Mouse (Mus musculus) spleen, postnatal 14 days (tissue): ENCODE measurements around the gene Aen.
A peak's percentile ranks its signal among the peaks of the same experiment; 100 is the strongest.

Source experiments
- DNase-seq, 2 experiments: peaks; one replicate each; pipeline ENCODE4 v3.0.0; 2021 to 2022; ENCODE audit warnings: low spot score in 2 of 2

Gene Aen

DNA sequence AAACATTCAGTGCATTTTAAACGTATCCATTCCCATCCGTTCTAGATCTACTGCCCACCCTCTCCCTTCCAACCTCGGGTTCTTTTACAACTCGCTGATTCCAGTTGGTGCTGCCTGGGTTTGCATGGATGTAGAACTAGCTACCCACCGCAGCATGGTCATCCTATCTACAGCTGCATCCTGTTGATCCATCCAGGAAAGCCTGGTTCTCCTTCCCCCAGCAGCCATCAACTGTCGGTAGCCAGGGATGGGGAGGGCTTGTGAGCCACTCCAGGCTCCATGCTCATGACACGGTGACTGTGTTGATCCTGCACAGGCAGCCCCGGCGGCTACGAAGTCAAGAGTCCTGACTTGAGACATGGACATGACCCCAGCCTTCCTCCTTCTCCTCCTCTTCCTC, 1.7 kb upstream of the Aen start:
- DNase-seq: no peak

DNA sequence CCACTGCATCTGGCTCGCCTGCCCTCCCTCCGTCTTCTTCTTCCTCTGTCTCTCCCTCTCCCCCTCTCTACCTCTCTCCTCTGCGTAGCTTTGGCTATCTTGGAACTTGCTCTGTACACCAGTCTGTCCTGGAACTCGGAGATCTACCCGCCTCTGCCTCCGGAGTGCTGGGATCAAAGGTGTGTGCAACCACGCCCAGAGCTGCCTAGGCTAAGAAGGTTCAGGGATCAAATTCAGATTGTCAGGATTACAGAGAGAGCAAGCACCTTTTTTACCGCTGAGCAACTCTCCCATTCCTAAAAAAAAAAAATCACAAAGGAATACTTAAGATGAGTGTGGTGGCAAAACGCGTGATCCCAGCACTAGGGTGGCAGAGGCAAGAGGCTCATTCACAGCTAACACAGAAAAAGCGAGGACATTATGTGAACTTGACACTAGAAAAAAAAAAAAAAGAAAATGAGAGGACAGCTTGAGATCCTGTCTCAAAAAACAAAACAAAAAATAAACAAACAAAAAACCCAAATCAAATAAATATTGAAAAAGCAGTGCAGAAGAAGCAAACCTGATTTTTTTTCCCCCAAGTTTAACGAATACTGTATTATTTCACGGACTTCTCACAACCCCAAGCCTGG, 517 bp upstream of the Aen start:
- no peak for DNase-seq

DNA sequence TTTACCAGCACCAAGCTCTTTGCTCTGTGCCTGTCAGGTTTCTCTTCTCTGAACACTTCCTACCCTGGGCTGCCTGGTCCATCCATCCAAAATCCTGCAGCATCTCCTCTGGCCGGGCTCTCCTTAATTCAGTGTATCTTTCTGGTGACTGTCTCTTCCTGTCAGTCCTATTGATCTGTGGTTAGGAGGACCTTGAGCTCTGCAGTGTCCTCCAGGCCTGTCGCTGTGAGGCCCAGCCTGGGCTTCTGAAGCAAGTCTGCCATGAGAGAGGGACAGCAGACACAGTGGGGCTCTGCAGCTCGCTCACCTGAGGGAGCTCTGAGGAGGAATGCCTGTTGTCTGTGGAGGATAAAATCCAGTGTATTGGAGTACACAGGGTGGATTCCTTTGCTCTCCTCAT, 1.9 kb downstream of the Aen start:
- no peak for DNase-seq

DNA sequence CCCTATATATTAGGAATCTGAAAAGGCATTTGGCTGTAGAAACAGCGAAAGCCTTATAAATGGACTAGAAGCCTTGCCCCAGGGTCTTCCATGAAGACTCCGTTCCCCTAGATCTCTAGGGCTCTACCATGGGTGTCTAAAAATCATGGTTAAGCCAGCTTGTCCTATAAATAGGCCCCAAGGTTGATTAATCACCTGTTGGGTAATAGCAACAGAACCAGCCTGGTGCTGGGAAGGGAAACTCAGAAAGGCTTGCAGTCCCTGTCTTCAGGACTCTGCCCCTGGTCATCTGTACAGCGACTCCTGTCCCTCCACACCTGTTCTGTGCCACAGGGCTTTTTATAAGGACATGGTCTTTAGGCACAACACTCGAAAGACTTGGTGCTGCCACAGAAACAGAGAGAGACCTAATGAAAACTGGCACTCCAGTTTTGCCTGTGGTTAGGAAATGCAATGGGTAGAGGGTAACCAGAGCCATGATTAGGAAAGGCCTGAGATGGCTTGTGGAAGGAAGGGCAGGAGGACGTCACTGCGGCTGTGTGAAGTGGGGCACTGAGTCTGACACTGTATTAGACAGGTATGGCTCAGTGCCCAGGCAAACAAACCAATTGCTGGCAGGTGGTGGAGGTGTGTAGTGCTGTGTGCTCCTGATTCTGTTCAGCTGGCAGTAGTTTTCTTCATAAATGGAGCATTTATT, 7.7 kb downstream of the Aen start:
- no peak for DNase-seq

DNA sequence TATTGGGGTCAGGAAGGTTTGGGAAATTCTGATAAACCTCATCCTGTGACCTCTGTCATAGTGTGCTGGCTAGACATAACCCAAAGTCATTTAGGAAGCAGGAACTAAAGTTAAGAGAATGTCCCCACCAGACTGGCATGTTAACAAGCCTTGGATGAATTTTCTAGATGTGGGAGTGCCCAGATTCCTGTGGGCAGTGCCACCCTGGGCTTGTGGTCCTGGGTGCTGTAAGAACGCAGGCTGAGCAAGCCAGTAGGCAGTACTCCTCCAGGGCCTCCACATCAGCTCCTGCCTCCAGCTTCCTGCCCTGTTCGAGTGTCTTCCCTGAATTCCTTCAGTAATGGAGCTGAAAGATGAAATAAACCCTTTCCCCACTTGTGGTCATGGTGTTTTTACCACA, 8.5 kb downstream of the Aen start:
- DNase-seq: no peak

DNA sequence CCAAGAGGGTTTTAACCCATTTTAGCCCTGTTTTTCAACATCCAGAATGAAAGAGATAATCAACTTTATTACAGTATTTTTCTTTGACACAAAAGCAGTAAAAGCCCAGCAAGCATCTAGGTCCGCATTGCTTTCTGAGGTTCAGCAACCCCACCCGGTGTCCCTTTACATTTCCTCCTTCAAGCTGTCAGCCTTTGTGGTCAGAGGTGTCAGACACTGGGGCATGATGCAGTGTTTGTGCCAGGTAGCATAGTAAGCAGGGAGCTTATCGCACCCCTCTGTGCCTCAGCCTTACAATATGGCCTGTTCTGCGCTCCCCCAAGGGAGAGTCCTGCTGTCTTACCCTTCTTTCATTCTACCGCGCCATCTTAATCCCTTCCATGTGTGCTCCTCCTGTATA, 13.4 kb downstream of the Aen start:
- no peak for DNase-seq

DNA sequence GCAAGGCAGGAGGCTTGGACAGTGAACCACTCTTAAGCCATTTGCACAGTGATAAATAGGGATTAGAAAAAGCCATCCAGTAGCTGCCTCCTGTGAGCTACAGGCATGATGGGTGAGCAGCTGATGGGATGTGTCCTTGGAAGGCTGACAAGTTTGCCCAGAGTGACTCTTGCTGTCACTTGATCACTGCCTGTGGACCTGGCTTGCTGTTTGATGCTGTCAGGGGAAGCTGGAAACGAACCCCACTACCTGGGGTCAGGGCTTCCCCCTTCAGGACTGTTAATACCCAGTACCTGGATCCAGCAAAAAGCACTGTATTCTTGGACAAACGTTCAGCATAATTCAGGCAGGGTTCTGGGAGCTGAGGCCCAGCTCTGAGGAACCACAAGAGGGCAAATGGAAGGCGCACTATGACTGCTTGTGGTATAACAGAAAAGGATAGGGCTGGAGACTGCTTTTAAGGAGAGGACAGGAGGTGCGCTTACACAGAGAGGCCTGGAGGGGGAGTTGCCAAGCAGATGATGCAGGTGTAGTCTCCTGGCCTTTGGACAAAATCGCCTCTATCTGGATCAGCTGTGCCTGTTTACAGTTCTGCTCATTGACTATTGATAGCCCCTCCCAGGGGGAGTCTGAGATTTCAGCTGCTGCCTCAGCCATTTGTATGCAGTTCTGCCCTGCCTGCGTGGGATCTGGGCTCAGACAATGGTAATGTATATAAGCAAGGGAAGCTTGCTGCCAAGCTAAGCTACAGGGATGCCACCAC, 14.9 kb downstream of the Aen start:
- no peak for DNase-seq

DNA sequence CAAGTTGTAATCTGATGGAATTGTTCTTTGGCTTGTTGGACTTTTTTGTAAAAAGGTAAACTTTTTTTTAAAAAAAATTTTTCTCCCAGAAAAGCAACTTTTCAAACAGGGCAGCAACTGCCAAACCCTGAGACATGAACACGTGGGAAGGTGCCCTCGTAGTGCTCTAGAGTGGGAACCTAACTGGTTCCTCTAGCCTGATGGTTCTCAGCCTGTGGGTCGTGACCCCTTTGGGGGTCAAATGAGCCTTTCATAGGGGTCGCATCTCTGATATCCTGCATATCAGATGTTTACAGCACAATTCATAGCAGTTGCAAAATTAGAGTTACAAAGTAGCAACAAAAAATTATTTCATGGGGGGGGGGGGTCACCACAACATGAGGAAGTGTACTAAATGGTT, 15.6 kb downstream of the Aen start:
- DNase-seq: no peak

DNA sequence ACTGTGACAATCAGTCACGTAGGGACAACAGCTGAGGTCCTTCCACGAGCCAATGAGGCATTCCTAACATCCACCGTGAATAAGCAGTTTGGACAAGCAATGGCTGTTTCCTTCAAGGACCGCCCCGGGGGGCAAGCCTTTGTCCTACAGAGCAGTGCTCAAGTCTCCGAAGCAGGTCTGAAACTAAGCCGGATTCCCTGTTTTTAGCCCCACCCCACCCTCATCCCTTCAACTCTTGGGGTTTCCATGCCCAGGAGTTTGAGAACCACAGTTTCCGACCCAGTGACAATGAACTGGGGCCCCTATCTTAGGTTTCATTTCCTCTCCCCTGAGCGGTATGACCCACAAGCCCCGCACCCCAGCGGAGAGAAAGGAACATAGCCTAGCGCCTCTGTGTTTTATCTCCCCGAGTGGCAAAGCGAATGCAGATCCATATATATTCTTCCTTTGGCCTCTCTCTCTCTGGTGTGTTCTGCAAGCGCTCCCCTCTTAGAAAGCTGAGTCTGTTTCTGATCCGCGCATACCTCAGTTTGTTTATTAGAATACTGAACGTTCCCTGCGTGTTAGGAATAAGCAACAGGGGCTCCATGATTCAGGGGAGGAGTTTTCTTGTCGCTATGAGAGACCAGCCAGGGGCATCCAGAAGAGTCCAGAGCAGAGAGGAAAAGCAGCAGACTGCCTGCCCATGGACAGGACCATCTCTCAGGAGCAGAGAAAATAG, 16.8 kb downstream of the Aen start:
- peak; percentile 22 to 43 for DNase-seq

DNA sequence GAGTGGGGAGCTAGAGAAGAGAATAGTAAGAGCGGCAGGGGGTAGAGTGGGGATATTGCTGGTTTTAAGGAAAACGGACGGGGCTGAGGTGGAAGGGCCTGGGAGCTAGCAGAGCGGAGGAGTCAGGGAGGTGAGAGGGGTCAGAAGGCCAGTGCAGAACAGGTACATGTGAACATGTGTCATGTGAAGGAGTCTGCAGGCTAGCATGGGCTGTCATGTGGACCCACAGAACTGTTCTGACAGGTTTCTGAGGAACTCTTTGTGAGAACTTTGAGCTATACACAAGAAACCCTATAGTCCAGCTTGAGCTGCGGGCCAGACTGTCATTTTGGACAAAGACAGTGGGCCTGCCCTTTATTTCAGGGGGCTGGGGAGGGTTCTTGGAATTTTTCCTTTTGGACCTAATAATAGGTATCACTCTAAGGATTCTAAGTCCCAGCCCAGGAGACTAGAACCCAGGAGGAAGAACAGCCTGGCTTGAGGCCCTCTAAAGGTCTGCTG, 17.4 kb downstream of the Aen start, which contains the start of gene Isg20:
TSS of gene Isg20 (plus strand) at position 451 of the 501 bp plus-strand sequence.
- DNase-seq: no peak

DNA sequence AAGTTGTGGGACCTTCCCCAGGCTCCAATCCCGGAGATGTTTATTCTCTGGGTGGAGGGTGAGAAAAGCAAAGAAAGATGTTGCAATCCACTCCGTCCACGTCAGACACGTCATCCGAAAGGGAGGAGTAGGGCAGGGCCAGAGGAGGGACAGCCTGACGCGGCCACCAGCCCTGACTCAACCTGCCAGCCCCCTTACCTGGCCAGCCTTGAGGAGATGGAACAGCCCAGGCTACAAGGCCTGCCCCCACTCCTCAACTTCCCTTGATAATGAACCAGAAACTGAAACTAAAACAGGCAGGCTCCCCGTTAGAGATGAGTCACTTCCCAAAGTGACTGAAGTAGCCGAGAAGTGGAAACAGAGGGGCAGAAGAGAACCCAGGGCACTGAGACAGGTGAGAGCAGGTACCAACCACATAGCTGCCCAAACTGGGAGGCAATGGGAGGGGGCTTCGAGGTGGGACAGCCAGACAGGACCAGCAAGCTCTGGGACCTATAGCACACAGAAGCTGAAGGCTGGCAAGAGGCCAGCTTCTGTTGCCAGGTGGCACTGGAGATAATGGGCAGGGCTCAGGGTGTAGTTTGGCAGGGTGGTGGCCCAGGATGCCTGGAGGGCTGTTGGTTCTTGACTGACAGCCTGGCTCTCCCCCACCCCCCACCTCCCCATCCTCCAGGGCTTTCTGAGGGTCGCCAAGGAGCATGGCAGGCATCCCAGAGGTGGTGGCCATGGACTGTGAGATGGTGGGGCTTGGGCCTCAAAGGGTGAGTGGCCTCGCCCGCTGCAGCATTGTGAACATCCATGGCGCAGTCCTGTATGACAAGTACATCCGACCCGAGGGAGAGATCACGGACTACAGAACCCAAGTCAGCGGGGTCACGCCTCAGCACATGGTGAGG, 18.2 kb downstream of the Aen start:
- peak; percentile 76 to 77 for DNase-seq

DNA sequence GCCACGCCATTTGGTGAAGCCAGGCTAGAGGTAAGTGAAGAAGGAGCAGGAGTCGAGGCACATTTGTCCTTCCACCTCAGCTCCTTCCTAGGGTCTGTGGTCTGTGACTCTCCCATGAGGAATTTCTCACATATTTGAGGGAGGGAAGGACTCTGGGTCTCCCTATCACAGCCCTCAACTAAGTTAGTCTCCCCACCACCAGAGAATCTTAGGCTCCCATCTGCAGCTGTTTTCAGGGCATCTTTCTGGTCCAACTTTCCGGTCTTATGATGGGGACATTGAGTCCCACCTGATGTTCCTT, 18.8 kb downstream of the Aen start:
- no peak for DNase-seq

DNA sequence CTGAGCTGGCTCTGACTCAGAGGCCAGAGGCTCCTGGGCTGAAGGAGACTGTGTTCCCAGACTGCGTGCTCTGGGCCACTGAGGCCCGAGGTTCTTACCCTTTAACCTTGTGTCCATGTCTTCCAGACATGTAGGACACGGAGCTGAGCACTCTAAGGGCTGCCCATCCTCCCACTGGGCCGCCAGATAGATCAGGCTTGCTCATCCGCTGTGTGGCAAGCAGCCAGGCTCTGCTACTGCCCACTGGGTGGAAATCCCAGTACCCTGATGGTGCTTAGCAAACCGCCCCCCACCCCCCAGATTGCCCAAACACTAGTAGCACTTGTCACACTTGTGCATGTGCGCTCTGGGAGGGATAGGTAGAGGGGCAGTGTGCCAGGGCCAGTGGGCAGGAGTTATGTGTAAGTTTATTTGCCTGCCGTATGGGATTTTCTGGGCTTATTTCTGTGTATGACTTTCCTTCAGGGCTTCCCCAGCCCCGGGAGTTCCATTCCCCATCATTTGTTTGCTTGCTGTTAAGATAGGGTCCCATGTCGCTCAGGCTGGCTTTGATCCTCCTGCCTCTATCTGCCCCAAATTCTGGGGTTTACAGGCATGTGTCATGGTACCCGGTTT, 19.3 kb downstream of the Aen start:
- DNase-seq: peak; percentile 48 to 57

DNA sequence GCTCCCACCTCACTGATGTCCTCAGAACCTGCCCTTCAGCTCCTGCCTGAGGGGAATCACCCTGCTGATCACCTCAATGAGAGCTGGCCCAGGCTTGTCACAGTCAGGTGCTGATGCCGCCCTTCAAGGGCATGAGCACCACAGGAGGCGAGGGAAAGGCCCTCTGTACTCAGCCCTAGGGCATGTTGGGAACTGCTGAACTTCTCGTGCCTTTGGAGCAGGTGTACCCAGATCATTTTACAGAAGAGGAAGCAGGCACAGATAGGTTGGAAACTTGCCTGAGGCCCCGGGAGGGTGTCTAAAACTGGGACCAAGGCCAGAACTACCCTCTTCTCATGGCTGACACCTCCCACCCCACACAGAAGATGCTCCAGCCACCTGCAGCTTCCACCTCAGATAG, 23.0 kb downstream of the Aen start:
- no peak for DNase-seq

DNA sequence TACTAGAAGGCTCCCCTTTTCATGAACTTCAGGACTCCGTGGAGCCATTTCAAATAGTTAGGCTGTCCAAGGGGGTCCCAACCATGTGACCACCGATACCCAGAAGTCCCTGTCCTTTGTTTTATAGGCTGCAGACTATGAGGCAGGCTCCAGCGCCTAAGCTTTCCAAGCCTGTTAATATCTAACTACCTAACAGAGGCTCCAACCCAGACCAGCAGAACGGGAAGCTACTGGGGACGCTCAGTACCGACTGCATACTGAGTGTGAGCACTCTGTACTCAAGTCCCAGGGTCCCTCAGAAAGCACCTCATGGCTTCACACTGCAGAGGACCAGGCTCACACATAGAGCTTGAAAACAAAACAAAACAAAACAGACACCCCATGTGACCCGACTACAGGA, 26.9 kb downstream of the Aen start:
- DNase-seq: no peak

DNA sequence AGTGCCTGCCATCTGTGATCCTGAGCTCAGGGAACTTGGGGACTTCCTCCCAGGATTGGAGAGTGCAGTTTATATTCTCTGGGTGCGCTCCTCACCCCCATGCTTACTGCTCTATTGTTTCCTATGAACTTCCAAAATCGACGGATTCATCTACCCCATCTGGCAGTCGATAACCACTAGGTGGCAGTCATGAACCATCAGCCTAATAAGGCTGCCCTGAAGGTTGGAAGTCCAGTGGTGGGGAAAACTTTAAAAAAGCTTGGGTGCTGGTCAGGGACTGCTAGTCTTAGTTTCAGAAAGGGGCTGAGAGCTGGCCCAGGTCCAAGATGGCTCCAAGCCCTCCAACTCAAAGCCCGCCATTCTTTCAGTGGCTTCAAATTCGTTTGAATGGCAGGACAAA, 28.6 kb downstream of the Aen start:
- DNase-seq: peak; percentile 47 to 63

DNA sequence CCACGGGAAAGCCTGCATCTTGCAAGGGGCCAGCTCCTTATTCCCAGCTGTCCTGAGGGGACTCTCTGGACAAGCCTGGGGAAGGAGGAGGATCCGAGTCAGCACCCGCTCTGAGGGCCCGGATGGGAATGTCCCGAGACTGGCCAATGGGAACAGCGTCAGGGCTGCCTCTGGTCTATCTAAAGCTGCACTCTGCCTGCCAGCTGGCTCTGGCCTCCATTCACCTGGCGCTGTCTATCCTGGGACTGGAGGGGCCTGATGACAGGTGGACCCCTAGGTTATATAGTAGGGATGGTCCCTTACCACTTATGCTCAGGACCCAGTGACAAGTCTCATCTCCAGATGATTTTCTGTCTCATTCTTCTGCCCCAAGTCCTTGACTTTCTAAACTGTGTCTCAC, 29.1 kb downstream of the Aen start:
- DNase-seq: no peak

DNA sequence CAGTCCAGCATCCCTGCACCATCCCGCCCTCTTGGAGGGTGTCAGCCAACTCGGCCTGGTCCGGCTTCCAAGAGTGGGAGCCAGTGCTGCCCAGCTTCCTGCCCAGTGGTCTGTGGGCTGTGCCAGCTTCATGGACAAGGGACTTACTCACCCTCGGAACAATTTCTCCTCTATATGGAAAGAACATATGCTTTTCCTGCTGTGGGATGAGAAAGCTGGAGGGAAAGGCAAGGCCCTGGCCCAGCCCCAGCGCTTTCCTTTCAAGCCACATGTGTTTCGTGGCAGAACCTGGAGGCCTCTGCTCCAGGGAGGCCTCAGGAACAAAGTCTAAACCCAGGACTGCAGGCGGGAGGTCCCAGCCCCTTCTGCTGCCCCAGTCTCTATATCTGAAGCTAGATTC, 30.0 kb downstream of the Aen start:
- no peak for DNase-seq

DNA sequence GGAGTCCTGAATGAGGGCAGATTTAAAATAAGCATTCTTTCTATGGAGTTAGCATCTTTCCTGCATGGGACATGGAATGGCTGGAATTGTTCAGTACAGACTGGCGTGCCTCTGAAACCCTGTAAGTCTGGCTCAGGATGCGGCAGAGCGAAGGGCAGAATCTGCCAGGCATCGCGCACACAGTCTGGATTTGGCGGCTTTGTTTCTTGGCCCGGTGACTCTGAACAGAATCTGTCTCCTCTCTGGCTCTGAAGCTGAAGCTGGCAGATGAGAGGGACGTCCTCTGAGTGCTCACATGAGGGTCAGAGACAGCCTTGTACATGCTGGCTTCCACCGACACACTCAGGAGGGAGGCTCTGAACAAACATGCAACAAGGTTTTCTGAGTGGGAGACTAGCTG, 30.5 kb downstream of the Aen start:
- no peak for DNase-seq

DNA sequence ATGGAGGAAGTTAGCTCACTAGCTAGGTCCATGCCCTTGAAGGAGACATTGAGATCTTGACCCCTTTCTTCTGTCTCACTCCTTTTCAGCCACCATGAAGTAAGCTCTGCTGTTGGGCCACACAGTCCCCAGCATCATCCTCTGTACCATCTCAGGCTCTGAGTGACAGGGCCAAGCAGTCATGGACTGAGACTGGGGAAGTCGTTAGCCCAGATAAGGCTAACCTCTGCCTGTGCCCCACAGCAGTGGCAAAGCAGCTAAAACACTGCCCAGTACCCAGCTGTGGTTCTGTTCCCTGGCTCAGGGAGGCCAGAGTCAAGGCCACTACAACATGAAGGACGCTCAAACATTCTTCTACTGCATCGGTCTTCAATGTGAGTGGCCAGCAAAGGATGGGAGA, 31.6 kb downstream of the Aen start:
- DNase-seq: no peak
